Mouse (Mus musculus) left cerebral cortex, adult 2 months (tissue): Measurements from ENCODE around the gene Col8a1. TPM values are rescaled to one million over a fixed set of nuclear protein-coding genes. Genes with fewer than 3 reads are reported as not detected.

Source experiments
- DNase-seq, 2 experiments: peaks; one replicate each; pipeline ENCODE4 v3.0.0; 2021 to 2022; ENCODE audit warnings: low spot score in 2 of 2, mixed read lengths in 1 of 2; ENCODE audit errors: extremely low spot score in 1 of 2
- H3K27ac ChIP-seq: fragments of 200-600 bp; 2 replicates; pipeline ENCODE4 v1.8.1; 2022
- H3K4me3 ChIP-seq: fragments of 200-600 bp; 2 replicates; pipeline ENCODE4 v1.8.1; 2022
- CTCF ChIP-seq: fragments of 200-600 bp; IDR thresholded peaks from 2 replicates; pipeline ENCODE4 v1.8.1; 2022; ENCODE audit warnings: antibody characterized with exemption, mild to moderate bottlenecking, moderate library complexity
- intact Hi-C: fragments of 180-260 bp; cut with DNase I; formaldehyde crosslinking; loops from one replicate; pipeline ENCODE4 v1.15.1; 2025
- total RNA-seq, 2 experiments: library from RNA; stranded (reverse); gene quantifications; 2 replicates each; pipeline ENCODE4 v1.2.3; 2021

Col8a1 gene
- total RNA-seq, 2 experiments from 2014 or later, result 1.9 to 2.4 TPM

DNA sequence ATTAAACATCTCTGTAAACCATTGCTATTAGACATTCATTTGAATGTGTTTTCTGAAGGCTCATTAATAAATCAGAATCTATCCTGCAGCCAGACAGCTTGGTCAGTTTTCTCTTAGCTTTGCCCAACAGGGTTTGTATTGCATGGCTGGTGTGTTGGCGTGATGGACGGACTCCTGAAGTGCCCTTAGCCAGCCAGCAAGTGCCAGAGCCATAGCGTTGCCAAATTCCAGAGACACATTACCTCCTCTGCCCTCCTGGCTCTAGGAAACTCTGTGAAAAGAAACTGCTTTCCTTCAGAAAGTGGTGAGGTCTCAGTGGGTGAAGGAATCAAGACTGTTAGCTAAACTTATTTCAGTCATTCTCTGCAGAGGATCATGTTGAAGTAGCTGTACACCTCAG is 14.4 kb downstream of the Col8a1 start:
- intact Hi-C loops, result no loop called here
- H3K27ac ChIP-seq, result no peak overlapping the region
- no peak for DNase-seq
- TF ChIP-seq CTCF, result no peak
- H3K4me3 ChIP-seq, result no peak overlapping the region

DNA sequence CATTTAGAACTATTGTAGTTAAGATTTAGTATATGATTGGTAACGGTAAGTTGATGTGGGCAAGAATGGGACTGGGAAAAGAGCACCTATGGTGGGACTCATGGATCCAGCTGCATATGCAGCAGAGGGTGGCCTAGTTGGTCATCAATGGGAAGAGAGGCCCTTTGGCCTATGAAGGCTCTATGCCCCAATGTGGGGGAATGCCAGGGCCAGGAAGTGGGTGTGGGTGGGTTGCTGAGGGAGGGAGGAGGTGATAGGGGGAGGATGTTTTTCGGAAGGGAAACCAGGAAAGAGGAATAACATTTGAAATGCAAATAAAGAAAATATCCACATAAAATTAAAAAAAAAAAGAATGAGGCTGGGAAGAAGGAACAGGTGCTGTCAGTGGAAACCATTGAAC is 19.6 kb downstream of the Col8a1 start:
- no peak for TF ChIP-seq CTCF
- DNase-seq, result no peak
- intact Hi-C loops, result no loop called here
- H3K4me3 ChIP-seq, result no peak overlapping the region
- H3K27ac ChIP-seq, result no peak overlapping the region

DNA sequence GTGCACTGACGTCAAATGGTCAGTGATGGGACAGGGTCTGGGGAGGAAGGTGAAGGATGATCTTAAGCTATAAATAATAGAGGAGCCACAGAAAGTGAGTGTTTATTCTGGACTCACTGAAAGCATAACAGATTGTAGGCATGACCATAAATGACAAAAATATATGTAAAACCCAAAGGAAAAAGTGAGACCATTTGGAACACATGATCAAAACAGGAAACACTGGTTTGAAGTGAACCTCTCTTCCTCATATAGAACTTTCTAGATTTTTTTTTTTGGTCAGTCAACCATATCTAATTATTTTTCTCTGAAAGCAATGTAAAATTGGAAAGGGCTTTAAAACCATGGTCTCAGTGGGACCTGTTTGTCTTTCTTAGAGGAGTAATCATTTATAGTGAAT is 21.0 kb downstream of the Col8a1 start:
- H3K27ac ChIP-seq, result no peak overlapping the region
- no peak overlapping the region for H3K4me3 ChIP-seq
- intact Hi-C loops, result no loop called here
- no peak for TF ChIP-seq CTCF
- no peak for DNase-seq

DNA sequence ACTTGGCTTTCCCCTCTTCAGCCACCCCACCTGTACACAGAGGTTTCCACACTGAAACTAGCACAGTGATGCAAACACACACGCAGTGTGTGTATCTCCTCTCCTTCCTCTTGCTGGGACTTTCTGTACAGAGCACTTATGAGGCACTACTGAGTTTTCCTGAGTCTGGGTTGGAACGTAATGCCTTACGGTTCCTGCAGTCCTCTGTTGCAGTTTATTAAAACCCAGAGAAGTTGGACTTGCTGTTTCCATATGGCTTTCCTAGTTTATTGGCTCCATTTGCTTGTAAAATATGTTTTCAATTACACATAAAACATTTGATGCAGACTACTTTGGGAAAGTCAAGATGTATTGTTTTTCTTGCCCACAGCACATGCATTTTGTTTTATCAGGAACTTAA is 21.4 kb downstream of the Col8a1 start:
- intact Hi-C loops, result no loop called here
- Histone ChIP-seq H3K27ac (no peak overlapping the region), H3K4me3 (no peak overlapping the region)
- no peak for TF ChIP-seq CTCF
- DNase-seq, result no peak

DNA sequence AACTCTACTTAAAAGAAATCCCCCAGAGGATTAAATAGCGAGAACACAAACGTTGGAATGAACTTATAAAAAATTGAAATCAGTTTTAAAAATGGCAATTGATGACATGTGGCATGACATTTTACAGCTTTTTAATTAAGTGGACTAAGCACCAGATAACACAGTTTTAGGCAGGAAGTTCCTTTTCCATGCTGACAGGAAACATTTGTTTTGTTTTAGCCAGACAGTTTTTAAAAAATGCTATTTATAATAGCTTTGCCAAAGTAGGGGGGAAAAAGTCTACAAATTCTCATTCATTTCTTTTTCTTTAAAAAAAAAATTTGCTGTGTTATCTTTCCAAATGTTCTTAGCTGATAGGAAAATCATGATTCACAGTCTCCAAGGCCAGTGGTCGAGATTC is 29.6 kb downstream of the Col8a1 start:
- H3K4me3 ChIP-seq, result no peak overlapping the region
- no peak overlapping the region for H3K27ac ChIP-seq
- TF ChIP-seq CTCF, result no peak
- no peak for DNase-seq
- intact Hi-C loops, result no loop called here

DNA sequence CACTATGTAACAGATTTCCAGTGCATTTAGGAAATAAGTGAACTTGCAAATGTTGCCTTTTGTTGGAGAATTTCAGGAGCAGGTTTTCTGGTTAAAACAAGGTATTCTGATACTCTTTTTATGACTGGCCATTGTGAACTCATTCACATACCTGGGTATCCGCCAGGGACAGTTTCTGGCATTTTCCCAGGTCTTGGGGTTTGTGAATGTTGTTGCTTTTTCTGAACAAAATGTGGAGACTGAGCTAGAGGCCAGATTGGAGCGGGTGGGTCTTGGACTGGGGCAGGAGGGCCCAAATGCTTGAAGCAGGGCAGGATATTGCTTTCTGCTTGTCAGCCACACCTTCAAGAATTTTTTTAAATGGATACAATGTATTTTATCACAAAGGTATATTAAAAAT is 35.6 kb downstream of the Col8a1 start:
- H3K4me3 ChIP-seq, result no peak overlapping the region
- no peak overlapping the region for H3K27ac ChIP-seq
- no peak for TF ChIP-seq CTCF
- no peak for DNase-seq
- intact Hi-C loops, result no loop called here

DNA sequence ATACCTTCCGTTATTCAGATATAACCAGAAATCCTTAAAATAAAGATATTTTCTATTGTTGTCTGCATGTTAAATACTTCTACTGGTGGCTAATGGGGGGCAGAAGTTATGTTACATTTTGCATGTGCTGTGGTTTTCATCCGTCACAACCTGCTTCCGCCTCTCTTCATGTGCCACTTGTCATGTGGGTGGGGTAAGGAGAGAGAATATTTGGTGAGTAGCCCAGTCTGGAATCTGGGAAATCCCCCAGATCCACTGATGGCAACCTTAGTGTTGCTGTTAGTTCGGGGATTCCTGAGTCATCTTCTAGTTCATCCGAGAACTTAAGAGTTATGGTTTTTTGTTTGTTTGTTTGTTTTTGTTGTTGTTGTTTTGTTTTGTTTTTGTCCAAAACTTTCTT is 55.8 kb downstream of the Col8a1 start:
- no peak for DNase-seq
- Histone ChIP-seq H3K4me3 (no peak overlapping the region), H3K27ac (no peak overlapping the region)
- intact Hi-C loops, result no loop called here
- no peak for TF ChIP-seq CTCF

DNA sequence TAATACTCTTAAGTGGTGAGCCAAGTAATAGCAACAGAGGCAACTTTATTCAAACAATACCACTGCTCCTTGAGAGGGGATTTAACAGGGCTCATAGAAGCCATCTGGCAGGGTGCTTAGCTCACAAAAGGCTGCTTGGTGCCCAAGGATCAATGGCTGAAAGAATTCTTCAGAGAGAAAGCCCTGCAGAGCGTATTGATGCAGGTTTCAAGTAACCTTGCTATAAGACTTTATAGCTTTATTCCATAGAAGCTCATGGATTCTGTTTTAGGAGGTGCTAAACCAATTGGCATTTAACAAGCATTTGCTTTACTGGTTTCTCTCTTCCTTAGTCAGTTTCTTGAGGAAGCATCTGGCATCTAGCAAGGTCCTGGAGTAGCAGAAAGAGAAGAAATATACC is 59.8 kb downstream of the Col8a1 start:
- Histone ChIP-seq H3K4me3 (no peak overlapping the region), H3K27ac (no peak overlapping the region)
- no peak for TF ChIP-seq CTCF
- no peak for DNase-seq
- intact Hi-C loops, result no loop called here

DNA sequence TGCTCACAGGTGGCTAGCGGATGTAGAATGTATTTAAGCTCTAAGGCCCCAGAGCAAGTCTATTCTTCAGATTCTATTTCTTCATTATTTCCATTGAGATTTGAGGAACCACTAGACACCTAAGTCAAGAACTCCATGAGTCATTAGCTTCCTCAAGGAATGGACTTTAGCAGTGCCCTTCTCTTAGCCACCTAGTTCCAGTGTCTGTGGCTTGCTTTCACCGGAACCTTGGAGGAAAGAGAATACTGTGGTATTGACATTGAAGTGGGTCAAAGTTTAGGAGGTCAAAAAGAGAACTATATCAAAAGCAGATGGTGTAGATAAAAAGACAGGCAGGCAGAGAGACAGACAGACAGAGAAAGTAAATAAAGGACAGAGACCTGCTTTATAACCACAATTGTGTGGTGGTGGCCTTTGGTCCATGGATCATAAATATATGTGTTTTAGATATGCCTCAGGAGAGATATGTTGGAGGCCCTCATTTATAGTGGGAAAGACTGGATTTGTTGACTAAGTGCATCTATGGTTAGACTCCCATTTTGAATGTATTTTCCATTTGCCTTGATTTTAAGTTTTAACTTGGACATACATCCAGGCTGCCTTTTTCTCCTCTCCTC is 60.5 kb downstream of the Col8a1 start:
- DNase-seq, result no peak
- Histone ChIP-seq H3K4me3 (no peak overlapping the region), H3K27ac (no peak overlapping the region)
- intact Hi-C loops, result no loop called here
- TF ChIP-seq CTCF, result no peak

DNA sequence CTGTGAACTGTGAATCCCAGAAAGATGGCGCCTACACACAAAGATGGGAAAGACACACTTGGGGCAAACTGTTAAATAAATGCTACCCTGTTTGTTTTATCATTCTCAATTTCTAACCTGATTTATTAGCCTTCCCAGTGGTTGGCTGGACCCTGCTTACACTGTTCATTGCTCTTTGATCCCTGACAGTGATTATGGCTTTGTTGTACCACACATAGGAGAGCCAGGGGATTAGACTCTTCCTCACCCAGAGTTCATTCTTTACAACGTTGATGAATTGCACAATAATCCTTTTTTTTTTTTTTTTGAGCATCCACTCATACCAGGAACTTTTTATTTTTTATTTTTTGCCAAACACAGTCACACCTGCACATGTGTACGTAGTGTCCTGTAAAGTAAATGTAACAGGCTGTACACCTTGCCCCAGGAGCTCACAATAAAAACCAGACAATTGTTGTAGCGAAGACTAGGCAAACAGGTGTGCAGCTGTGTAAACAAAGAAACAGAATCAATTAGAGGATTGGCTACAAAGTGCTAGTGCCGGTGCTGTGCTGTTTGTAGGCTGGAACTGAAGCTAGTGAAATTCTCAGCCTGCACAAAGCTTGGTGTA is 68.6 kb downstream of the Col8a1 start:
- no peak overlapping the region for H3K27ac ChIP-seq
- H3K4me3 ChIP-seq, result no peak overlapping the region
- intact Hi-C loops, result no loop called here
- no peak for TF ChIP-seq CTCF
- DNase-seq, result no peak

DNA sequence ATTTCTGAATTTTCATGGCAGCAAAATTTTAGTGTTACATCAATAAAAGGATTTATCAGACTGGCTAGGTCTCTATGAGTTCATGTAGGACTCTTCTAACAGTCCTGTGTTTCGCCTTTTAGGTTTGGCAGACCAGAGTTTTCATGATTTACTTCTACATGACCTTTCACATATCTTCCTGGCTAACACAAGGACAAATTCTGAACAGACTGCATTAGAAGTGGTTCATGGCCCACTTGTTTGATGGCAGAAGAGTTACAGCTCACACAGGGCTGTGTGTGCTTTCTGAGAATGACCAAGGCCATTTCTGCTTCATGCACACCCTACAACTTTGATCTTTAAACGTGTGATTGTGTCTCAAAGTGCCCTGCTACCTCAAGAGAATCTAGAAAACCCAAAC is 82.3 kb downstream of the Col8a1 start:
- no peak for TF ChIP-seq CTCF
- intact Hi-C loops, result loop anchor here (10.0 kb wide), 1 partner anchor 773 kb away; no protein-coding TSS in a partner anchor
- no peak for DNase-seq
- Histone ChIP-seq H3K4me3 (no peak overlapping the region), H3K27ac (no peak overlapping the region)

DNA sequence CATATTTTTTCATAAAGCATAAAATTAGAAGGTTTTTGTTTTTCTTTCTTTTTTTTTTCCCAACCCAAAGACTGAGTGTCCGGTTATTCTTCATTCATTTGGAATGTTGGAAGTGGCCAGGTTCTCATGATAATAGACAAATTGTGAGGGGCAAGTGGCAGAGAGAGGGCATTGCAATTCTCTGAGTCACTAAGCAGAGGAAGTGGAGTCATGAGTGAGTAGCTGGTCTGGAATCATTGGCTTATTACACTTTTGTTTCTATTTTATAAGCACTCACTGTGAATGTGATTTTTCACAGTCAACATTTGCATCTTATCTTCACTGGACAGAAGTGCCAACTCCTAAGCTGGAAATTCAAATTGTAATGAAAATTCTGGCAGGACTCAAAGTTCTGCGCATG is 82.9 kb downstream of the Col8a1 start:
- Histone ChIP-seq H3K4me3 (no peak overlapping the region), H3K27ac (no peak overlapping the region)
- no peak for TF ChIP-seq CTCF
- intact Hi-C loops, result loop anchor here (10.0 kb wide), 1 partner anchor 773 kb away; no protein-coding TSS in a partner anchor
- no peak for DNase-seq

DNA sequence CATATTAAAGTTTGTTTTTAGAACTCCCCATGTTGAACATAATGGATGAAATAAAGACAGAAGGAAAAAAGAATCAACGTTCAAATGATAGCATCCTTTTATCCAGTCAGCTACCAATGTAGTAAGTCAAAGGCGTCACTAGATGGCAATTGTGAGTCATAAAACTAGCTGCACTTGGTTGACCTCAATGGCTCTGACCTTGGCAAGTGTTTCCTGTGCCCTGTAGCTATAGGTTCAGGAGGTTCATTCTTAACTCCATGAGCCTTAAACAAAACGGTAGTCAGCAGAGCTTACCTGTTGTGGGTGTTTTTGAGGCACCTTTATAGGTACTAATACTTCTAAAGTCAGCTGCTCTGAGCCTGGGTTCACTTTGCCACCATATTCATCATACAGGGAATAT is 85.2 kb downstream of the Col8a1 start:
- Histone ChIP-seq H3K4me3 (no peak overlapping the region), H3K27ac (no peak overlapping the region)
- TF ChIP-seq CTCF, result peak; percentile 69
- peak; percentile 8 to 10 for DNase-seq
- intact Hi-C loops, result loop anchor here (5.0 kb wide), 1 partner anchor 613 kb away; no protein-coding TSS in a partner anchor
